Mouse (Mus musculus) C2C12 (cell line): ENCODE measurements around the gene Fblim1.

Experiments used
- CTCF ChIP-seq: IDR thresholded peaks from one replicate; pipeline ENCODE4 v1.5.1; 2011; ENCODE audit not compliant: control insufficient read depth, insufficient read depth, insufficient read length
- USF1 ChIP-seq: IDR thresholded peaks from one replicate; pipeline ENCODE4 v1.6.1; 2011; ENCODE audit warnings: low read depth, mild to moderate bottlenecking, control low read depth, moderate library complexity

DNA sequence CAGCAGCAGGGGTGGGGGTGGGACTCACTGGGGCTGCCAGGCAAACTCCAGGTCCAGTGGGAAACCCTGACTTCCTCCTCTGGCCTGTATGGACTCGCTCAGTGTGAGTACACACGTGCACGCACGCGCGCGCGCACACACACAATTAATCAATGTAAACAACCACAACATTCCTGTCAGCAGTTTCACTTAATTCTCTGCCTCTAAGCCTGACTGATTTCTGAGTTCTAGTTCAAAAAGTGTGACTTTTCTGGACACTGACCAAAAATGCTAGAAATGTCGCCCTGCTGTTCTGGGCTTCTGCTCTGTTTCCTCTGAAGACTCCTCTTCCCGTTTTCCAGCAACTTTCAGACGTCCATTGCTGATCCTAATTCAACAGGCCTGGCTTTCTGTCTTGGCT is 43.6 kb downstream of the Fblim1 start:
- TF ChIP-seq USF1: no peak
- no peak for TF ChIP-seq CTCF
